Mouse (Mus musculus): ENCODE measurements around the gene Taar3. TPM values are rescaled to one million over a fixed set of nuclear protein-coding genes. Genes with fewer than 3 reads are reported as not detected.
A peak's percentile ranks its signal among the peaks of the same experiment; 100 is the strongest.

Taar3 gene
- total RNA-seq (2021) = not detected
- long read RNA-seq, experiment 1 = 0 reads
- long read RNA-seq, experiment 2 = 0 reads

DNA sequence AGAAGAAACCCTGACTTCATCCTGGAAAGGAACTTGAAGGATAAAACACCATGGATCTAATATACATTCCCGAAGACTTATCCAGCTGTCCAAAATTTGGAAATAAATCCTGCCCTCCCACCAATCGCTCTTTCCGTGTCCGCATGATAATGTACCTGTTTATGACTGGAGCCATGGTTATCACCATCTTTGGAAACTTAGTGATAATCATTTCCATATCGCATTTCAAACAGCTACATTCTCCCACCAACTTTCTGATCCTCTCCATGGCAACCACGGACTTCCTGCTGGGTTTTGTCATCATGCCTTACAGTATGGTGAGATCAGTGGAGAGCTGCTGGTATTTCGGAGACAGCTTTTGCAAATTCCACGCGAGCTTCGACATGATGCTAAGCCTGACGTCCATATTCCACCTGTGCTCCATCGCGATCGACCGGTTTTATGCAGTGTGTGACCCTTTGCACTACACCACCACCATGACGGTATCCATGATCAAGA lies at the start of gene Taar3:
Gene Taar3, plus strand, starts transcription at position 51 of the 498 bp plus-strand sequence.
- no peak for DNase-seq

GRCm38 (mm10) chr10:23901119-23901518 lies 48.2 kb upstream of the Taar3 start:
- no peak for DNase-seq

GRCm38 (mm10) chr10:23905661-23906060 lies 43.7 kb upstream of the Taar3 start:
- DNase-seq = no peak

DNA sequence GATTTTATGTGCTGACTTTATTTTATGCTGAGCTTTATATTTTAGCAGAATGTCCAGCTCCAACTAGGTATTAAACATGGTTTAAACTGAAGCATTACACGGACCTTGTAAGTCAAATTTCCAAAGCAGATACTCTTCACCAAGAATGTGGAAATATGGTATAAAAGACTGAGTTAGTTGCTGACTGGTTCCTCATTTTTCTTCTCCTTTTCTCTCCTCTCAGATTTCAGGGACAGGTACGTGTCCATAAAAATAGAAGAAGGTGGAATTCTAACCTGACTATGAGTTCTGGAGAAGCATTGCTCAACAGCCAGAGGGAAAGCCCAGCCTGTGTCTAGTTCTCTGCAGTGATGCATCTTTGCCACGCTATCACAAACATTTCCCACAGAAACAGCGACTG lies 29.3 kb upstream of the Taar3 start, which contains the start of gene Taar1:
Gene Taar1, plus strand, starts transcription at position 301 of the 400 bp plus-strand sequence.
- no peak for DNase-seq

GRCm38 (mm10) chr10:23922468-23922867 lies 26.9 kb upstream of the Taar3 start:
- no peak for DNase-seq

GRCm38 (mm10) chr10:23923941-23924340 lies 25.4 kb upstream of the Taar3 start:
- peak in 1 of 2 experiments; percentile 11 for DNase-seq

- DNase-seq = no peak
Measured at GRCm38 (mm10) chr10:23937613-23938012, 11.7 kb upstream of the Taar3 start.

GRCm38 (mm10) chr10:23938312-23938711 lies 11.0 kb upstream of the Taar3 start, which contains the start of gene Taar2:
Gene Taar2, plus strand, starts transcription at chr10:23938572.
- DNase-seq = no peak

DNA sequence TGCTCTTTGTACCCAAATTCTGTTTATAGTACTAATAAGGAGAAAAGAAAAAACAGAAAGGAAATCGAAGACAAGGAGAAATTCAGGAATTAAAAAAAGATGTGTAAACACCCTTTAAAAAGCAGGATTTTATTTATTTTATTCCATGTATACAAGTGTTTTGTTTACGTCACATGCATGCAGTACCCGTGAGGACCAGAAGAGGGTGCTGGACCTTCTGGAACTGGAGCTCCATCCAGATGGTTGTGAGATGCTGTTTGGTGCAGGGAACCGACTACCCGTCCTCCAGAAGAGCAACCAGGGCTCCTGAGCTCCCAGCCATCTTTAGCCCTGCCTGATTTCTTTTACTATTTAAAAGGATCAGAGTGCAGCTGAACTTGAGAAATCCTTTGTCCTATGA lies 6.9 kb upstream of the Taar3 start:
- no peak for DNase-seq

GRCm38 (mm10) chr10:23948026-23948425 lies 1.3 kb upstream of the Taar3 start:
- no peak for DNase-seq

DNA sequence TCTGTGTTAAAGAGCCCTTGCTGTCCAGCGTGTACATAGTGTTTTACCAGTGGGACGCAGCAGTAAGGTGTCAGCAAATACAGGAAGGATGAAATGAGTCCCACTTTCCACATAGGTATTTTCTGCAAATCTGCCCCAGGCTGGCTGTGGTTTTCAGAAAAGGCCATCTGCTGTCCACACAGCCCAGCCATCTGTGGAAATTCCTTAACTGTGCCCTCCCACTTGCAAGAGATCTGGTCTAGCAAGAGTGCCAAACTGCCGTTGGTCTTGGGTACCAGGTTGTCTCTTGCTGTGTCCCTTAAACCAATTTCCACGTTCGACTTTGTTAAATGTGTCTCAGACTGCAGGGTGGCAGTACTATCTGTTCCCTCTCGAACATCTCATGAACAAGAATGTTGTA lies 2.4 kb downstream of the Taar3 start:
- no peak for DNase-seq

DNA sequence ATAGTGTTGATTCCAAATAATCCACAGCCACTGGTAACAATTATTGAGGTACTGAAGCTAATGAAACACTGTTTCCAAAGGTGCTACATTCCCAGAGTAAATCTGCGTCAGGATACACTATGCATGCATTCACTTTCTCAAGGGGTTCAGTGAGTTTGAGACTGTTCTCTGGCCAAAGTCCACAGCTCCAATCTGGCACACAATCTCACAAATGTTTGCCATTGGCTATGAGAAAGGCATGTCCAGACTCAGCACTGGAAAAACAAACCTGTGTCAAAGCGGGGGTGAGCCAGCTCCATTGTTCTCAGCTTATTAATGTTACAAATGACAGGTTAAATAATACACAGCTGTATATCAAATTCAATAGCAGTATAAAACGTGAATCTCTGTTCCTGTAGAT lies 9.7 kb downstream of the Taar3 start:
- DNase-seq = no peak

DNA sequence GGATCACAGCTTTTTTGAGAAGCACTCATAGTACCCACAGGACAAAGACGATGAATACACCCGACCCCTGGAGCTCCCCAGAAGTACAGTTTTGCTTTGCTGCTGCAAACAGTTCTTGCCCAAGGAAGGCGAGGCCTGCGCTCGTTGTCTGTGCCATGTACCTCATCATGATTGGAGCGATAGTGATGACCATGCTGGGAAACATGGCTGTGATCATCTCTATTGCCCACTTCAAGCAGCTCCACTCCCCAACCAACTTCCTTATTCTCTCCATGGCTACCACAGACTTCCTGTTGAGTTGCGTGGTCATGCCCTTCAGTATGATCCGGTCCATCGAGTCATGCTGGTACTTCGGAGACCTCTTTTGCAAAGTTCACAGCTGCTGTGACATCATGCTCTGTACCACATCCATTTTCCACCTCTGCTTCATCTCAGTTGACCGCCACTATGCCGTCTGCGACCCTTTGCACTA lies 11.1 kb downstream of the Taar3 start, which contains the start of gene Taar4:
Gene Taar4, plus strand, starts transcription at position 51 of the 472 bp plus-strand sequence.
- no peak for DNase-seq

GRCm38 (mm10) chr10:23963444-23963843 lies 14.1 kb downstream of the Taar3 start:
- DNase-seq = no peak

GRCm38 (mm10) chr10:23964921-23965610 lies 15.7 kb downstream of the Taar3 start:
- DNase-seq = no peak

DNA sequence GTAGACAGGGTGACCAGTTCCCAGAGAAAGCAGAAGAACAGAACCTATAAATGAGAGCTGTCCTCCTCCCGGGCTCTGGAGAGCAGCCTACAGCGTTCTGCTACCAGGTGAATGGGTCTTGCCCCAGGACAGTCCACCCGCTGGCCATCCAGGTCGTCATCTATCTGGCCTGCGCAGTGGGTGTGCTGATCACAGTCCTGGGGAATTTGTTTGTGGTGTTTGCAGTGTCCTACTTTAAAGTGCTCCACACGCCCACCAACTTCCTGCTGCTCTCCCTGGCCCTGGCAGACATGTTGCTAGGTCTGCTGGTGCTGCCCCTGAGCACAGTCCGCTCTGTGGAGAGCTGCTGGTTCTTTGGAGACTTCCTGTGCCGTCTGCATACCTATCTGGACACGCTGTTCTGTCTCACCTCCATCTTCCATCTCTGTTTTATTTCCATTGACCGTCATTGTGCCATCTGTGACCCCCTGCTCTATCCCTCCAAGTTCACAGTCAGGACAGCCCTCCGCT lies 21.4 kb downstream of the Taar3 start, which contains the start of gene Taar5:
Gene Taar5, plus strand, starts transcription at position 51 of the 510 bp plus-strand sequence.
- no peak for DNase-seq

- DNase-seq = no peak
Measured at GRCm38 (mm10) chr10:23971256-23971655, 21.9 kb downstream of the Taar3 start.

GRCm38 (mm10) chr10:23977958-23978357 lies 28.6 kb downstream of the Taar3 start:
- no peak for DNase-seq

DNA sequence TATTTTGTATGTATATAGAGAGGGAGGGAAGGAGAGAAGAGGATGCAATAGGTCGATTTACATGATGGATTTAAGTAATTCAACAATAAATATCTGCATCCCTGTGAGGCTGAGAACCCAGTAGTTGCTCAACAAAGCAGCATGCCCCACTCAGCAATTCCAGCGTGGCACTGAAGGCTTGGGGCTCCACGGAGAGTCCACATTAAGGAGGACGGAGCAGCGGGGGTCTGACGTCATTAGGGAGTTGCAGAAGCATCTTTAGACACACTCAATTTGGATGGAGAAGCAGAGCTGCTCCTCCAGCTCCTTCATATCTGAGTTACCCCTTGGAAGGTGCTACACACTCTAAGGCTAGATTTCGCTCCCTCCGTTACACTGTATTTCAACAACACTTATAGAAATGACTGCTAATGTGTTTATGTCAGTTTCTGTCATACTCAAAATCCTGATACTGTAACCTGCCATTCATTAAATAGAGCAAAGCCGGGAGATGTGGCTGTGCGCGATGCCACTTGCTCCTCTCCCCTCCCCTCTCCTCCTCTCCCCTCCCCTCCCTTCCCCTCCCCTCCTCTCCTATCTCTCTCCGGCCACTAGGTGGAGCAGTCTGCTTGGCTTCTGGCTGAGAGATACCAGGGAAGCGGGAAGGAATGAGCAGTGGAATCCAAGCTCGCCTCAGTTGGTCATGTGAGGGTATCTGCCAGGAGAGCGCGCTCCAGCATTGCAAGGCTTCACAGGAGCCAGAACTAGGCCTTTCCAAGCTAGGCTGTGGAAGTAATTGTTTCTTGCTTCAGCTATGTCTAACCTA lies 29.7 kb downstream of the Taar3 start:
- DNase-seq = peak; percentile 81 to 83

GRCm38 (mm10) chr10:23985546-23985945 lies 36.2 kb downstream of the Taar3 start, which contains the start of gene Taar6:
Gene Taar6, minus strand, starts transcription at chr10:23985646.
- DNase-seq = no peak

GRCm38 (mm10) chr10:23986419-23986818 lies 37.1 kb downstream of the Taar3 start:
- no peak for DNase-seq

DNA sequence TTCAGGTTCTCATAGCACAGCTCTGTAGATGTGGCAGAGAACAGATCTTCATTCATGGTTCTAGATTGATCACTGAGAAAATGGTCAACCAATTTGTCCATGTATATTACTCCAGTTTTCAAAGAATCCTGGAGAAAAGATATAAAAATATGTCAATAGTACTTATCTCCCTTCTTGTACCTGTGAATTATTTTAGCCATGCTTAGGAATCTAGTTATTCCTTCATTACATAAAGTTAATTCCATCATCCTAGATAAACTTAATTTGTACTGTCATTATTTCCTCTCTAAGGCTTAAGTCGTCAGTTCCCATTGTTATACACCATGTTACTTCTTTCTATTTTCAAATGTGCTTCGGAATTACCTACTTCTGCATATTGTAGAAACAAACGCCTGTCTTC lies 44.0 kb downstream of the Taar3 start, which contains the start of gene Taar7a:
Gene Taar7a, minus strand, starts transcription at position 101 of the 400 bp plus-strand sequence.
- no peak for DNase-seq

Measured in adrenal gland, postnatal 36 days (tissue).